Mouse (Mus musculus): Measurements from ENCODE around the gene Abtb2.

GRCm38 (mm10) chr2:103705826-103706225, 139.7 kb downstream of the Abtb2 start:
- no peak for TF ChIP-seq ZC3H11A (IDR thresholded peaks at IDR 0.05; ENCODE audit: borderline replicate concordance, low read depth, low read length)
- no peak for TF ChIP-seq MAFK (IDR thresholded peaks at IDR 0.05; ENCODE audit: insufficient read depth, low read depth, low read length)
- no peak for TF ChIP-seq CHD2 (IDR thresholded peaks at IDR 0.05; ENCODE audit: low read depth, low read length)

Measured in ES-E14 (cell line).